Mouse (Mus musculus): Measurements from ENCODE around the gene Ttbk2.

Ttbk2 gene

GRCm38 (mm10) chr2:120745496-120745895, 104.9 kb downstream of the Ttbk2 start:
- no peak for DNase-seq (ENCODE audit: low spot score in 2 of 2)

GRCm38 (mm10) chr2:120731877-120732530, 118.4 kb downstream of the Ttbk2 start:
- no peak for DNase-seq (ENCODE audit: low spot score in 2 of 2)

DNA sequence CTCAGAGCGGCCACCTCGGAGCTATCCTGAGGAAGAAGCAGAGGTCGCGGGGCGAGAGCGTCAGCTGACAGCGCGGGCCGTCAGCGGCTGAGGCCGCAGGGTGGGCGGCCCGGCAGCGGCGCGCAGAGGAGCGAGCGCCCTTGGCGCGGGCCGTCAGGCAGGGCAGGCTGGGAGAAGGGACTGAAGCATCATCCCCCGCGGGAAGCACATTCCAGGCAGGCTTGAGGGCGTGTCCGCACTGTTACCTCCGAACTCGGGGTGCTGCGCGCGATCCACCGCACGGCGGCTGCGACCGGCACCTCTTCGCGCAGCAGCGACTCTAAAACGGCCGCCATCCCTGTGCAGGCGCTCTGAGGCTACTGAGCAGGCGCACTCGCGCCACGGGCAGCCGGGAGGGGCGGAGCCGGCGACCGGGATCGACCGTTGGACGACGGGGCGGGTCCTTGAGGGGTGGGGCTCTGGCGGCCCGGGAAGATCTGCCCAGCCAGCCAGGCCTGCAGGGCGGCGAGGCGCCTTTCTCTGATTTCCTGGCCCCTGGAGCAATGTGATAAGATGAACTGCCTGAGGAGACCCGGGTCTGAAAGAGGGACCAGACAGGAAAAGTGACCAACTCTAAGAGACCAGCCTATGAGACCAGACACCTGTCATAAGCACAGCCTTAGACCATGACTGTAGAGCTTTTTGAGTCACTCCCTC, 119.1 kb downstream of the Ttbk2 start:
- peak; percentile 91 to 94 for DNase-seq (ENCODE audit: low spot score in 2 of 2)

DNA sequence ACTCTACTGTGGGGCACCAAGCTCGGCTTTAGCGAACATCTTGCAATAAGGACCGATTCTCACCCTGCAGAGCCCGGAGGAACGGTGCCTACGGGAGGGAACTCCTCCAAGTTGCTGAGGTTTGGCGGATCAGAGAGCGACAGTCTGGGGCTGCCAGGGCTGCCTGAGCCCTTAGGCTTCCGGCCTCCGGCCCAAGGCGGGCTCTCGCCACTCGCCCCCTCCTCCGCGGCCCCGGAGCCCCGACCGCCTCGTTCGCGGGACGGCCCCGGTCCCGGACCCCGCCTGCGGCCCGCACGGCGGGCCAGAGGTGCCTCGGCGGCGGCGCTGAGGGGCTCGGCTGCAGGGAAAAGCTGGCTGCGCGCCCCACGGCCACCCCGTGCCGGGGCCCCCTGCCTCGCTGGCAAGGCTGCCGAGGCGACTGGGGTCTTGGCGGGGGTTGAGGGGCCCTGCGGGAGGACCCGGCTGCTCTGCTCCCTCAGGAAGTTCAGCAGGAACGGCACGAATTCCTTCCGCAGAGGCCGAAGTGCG, 119.7 kb downstream of the Ttbk2 start:
- peak in 1 of 2 experiments; percentile 57 for DNase-seq (ENCODE audit: low spot score in 2 of 2)

DNA sequence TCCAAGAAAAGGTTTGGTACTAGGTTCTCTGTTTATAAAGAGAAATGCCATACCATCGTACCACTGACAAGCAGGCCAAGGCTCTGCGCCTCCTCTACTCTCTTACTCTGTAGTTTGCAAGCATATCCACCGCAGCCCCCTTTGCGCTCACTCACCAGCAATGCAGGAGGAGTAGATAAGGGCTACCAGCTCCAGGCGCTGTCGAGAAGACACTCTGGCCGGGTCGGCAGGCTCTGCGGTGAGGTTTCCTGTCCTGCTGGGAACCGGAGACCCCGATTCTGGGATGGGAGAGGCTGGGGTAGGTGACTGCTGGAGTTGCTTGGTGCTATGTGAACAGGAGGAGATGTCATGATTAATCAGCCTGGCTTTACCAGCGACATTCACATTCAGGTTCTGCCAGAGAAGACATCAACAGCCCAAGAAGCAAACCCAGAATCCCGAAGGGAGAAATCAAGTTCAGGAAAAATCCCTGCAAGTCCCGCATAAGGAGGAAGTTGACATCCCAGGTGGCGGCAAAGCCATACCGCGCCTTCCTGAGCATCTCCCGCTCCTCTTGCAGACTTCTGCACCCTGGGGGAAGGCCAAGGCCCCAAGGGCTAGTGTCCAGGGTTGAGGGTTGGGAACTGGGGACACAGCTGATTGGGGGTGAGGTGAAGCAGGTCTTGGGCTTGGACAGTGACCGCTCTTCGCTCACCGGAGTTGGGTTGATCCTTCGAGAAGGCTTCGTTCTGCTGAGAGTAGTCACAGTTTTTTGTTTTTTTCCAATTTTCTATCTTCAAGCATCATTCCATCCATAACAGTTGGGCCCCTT, 120.4 kb downstream of the Ttbk2 start:
- DNase-seq (ENCODE audit: low spot score in 2 of 2): no peak

- DNase-seq (ENCODE audit: low spot score in 2 of 2): peak; percentile 14 to 52
These were observed 126.2 kb downstream of the Ttbk2 start for GRCm38 (mm10) chr2:120724176-120724575.

GRCm38 (mm10) chr2:120723621-120724020, 126.8 kb downstream of the Ttbk2 start:
- DNase-seq (ENCODE audit: low spot score in 2 of 2): peak; percentile 15 to 34

DNA sequence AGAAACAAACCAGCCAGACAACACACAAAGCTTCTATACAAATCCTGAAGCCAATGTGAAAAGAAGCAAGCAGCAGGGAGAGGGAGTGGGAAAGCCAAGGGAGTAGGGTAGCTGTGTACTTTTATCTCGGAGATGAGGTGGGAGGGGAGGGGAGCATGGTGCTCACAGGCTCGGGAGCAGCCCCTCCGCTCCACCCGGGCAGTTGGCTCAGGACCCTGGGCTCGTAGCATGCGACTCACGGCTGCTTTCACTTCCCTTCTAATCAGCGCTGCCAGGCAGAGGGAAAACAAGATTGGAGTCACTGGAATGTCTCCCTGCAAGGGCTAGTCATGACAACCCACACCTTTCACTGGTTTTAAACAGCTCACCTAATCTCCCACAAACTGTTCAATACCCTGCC, 127.9 kb downstream of the Ttbk2 start:
- DNase-seq (ENCODE audit: low spot score in 2 of 2): peak; percentile 18 to 47

DNA sequence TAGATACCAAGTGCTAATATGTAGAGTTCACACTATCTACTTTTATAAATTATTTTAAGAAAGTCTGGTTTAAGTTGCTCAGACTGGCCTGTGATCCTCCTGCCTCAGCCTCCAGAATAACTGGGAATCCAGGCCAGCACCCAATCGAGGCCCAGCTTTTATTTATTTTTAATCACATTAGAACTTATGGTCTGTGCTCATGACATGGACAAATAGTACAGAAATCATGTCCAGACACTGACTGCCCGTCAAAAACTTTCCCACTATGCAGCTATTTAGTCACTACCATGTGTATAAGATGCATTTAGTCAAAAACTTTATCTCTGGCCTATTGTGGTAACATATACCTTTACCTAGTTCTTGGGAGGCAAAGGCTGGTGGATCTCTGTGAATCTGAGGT, 128.5 kb downstream of the Ttbk2 start:
- DNase-seq (ENCODE audit: low spot score in 2 of 2): peak in 1 of 2 experiments; percentile 12

DNA sequence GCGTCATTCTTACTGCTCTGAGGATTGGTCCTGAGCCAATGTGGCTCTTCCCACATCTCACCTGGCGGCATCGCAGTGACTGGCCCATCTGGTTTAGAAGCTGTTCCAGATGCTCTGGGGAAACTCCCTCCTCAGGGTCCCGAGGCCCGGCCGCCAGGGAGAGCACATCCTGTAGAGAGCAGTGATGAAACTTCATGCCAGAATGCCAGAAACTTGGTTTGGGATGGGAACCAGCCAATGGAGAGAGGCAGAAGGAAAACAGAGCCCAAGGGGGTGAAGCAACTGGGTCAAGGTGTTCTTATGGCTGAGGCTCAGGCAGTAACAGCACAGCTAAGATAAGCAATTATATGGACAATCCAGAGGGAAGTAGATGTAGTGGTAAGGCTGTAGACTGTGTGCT, 129.6 kb downstream of the Ttbk2 start:
- peak in 1 of 2 experiments; percentile 52 for DNase-seq (ENCODE audit: low spot score in 2 of 2)

DNA sequence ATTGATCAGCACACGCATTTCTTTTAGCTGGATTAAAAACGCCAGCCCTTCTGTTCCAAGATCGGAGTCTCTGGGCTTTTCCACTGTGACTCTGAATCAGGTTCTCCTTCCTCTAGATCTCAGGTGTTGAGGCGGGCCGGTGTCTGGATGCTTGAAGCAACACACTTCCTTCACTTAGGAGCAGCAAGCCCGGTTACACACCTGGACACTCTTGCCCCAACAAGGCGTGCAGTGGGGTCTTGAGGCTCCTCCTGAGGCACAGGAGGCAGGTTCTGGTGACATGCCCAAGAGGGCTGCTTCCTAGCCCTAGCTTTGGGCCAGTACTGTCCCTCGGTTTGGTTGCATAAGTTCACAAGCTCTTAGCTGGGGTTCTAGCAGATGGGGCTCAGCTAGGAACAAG, 131.9 kb downstream of the Ttbk2 start:
- DNase-seq (ENCODE audit: low spot score in 2 of 2): peak in 1 of 2 experiments; percentile 50

DNA sequence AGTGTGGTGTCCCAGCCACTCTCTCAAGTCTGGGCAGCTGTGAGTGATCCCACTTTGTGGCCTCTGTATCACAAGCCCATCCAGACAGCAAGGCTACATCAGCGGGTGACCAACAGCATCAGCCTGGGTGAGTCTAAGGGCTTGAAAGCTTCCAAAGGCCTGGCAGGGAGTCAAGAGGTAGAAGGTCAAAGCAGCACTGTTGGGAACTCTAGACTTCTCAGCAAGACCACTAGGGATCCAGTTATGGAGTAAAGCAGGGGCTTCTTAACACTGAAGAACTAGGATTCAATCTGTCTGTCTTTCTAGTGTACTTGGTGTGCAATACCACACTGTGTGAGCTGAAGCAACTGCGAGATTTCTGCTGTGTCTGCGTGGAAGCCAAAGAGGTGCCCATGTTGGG, 137.0 kb downstream of the Ttbk2 start:
- no peak for DNase-seq (ENCODE audit: low spot score in 2 of 2)

- no peak for DNase-seq (ENCODE audit: low spot score in 2 of 2)
These were observed 139.5 kb downstream of the Ttbk2 start for GRCm38 (mm10) chr2:120710948-120711347.

DNA sequence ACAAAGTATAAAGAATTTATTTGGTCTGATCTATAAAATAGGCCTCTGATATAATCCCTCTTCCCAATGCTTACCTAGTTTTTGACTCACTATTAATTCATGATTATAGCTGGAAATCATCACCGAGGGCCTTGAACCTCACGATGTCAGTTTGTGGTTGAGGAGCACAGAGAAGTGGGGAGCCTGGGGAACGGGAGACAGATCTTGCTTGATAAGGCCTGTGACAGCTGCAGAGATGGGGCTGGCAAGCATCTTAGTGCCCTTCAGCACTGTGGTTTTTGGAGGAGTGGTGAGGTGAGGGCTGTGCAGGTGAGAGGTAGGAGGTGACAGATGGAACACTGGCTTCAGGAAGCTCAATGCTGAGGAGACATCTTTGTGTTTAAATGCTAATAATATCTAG, 140.2 kb downstream of the Ttbk2 start:
- no peak for DNase-seq (ENCODE audit: low spot score in 2 of 2)

GRCm38 (mm10) chr2:120707041-120707440, 143.4 kb downstream of the Ttbk2 start:
- no peak for DNase-seq (ENCODE audit: low spot score in 2 of 2)

DNA sequence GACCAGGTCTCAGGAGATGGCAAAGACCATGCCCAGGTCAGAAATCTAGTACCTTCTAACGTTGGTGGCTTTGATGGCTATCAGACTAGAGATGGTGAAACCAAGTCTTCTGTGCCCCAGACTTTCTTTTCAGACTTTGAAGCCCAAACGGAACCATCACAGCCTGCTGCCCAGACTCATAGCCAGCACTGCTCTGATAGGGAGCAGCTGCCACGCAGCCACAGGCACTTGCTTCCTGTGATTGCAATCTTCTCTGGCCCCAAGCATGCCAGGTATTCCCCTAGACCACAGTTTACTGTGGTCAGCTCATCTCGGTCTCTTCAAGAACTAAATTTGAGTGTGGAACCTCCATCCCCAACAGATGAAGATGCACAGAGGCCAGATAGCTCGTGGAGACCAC, 147.7 kb downstream of the Ttbk2 start:
- DNase-seq (ENCODE audit: low spot score in 2 of 2): no peak

DNA sequence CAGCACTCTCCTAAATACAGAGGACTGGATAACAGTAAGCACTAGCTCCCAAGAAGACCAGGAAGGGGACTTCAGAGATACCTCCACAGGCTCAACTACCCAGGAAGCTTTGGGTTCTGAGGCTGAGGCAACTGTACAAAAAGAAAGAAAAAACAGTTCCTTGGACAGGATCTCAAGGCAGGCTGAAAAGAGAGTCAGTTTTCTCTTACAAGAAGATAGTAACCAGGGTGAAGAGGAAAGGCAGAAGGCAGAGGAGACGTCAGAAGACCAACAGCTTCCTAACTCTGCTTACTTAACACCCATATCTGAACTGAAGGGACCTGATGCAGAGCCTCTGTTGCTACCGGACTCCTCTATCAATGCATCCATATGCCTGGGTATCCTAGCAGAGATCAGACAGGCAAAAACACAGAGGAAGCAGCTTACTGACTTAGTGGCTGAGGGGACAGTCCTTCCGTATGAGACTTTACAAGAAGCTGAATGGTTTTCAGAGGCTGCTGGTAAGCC, 150.0 kb downstream of the Ttbk2 start:
- no peak for DNase-seq (ENCODE audit: low spot score in 2 of 2)

DNA sequence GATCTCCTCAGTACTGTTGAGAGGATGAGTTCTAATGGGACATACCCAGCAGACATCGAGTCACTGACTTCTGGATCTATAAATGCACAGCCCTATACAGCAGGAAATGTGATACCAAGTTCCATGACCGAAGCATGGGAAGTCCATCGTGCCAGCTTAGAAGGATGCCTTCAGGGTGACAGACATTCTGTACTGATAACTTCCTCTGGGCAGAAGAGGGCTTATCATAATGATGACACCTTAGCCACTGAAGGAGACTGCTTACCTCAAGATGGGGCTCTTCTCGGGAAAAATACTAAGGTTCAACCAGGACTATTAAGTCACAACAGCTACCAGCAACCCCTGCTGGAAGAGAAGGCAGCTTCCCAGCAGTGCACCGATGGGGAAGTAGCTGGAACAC, 152.6 kb downstream of the Ttbk2 start:
- DNase-seq (ENCODE audit: low spot score in 2 of 2): no peak
